Mouse (Mus musculus): ENCODE measurements around the gene Btg4.

- TF ChIP-seq GATA1 (IDR thresholded peaks at IDR 0.05; ENCODE audit: low read length) (no peak), TAL1 (IDR thresholded peaks at IDR 0.05; ENCODE audit: low read length) (no peak)
These were observed 33.0 kb downstream of the Btg4 start for GRCm38 (mm10) chr9:51093697-51094096.

Data from erythroblast, embryonic 14.5 days (primary cell).